Mouse (Mus musculus) lung, adult 2 months (tissue): ENCODE measurements at regions not wholly inside any gene's neighbourhood (a gene's known extent, or its start where the extent isn't known, plus 50 kb on each side); places are given as distances from the start of the nearest gene placed in this dataset.

Experiments used
- CTCF ChIP-seq: fragments of 200-500 bp; IDR thresholded peaks from 2 replicates; pipeline ENCODE4 v1.5.1; 2011; ENCODE audit warnings: mild to moderate bottlenecking, low read length, control low read depth; ENCODE audit not compliant: insufficient read depth
- POLR2A ChIP-seq: fragments of 200-500 bp; IDR thresholded peaks from 2 replicates; pipeline ENCODE4 v1.6.1; 2011; ENCODE audit warnings: low read depth, mild to moderate bottlenecking, control low read depth, low read length, borderline replicate concordance; ENCODE audit errors: extremely low read depth

GRCm38 (mm10) chr6:99803983-99804904 lies 78.1 kb upstream of the Prok2 start:
- peak; percentile 98 for TF ChIP-seq CTCF
- no peak for TF ChIP-seq POLR2A
